Mouse (Mus musculus) layer of hippocampus, adult 11-12 months (tissue): Measurements from ENCODE around the gene Saal1.
"Not testable (repeated sequence)": the region's sequence is repeated elsewhere in the genome, so short reads cannot be mapped to it uniquely, and the experiment has no call there.

Source experiments
- DNase-seq: peaks from one replicate; pipeline ENCODE4 v3.0.0; 2022; ENCODE audit warnings: low spot score

The Saal1 gene

DNA sequence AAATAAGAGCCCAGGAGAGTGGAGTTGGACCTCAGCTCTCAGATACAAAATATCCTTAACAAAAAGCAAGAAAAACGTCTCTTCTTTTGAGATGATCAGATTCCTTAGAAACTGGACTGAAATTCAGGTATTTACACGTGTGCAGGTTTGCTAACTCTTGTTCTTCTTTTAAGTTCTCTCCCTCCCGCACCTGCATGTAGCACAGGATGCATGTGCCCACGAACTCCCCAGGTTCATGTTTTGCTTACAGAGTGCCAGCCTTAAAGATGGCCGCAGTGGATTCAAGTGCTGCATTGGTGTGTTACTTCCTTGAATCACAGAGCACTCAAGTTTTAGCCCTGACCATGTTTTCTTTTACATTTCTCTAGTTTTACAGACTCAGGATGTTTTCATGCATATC, 23.7 kb downstream of the Saal1 start:
- DNase-seq: no peak

DNA sequence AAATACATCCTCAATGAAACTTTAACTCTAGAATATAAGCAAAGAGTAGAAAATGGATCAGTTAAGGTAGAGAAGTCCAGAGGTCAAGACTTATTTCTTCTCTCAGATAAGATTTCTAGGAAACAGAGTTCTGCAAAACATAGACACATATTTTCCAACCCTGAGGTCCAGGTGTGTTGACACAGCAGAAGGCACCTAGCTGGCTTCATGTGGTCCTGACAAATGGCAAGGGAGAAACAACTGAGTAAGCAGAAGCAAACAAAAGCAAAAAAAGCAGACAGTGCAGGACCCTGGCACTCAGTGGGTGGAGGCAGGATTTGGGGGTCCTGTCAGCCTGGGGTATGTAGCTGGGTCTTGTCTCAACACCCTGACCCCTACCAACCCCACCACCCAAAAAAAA, 29.7 kb downstream of the Saal1 start:
- DNase-seq: no peak

DNA sequence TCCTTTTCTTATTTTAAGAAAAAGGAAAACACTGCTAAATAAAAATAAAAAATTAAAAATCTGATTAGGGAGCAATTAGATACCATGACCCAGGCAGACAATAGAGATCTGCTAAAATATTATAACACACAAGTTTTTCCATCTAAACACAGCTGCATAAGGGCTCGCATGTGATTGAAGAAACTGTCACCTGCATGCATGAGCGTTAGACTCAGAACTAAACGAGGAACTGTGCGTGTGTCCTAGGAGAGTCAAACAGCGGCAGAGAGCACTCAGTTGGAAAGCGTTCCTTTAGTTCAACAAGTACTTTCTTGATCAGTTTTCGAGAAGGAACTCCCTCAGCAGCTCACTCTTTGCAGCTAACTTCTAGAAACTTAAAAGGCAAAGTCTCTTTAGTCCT, 31.4 kb downstream of the Saal1 start:
- not testable (repeated sequence) for DNase-seq

DNA sequence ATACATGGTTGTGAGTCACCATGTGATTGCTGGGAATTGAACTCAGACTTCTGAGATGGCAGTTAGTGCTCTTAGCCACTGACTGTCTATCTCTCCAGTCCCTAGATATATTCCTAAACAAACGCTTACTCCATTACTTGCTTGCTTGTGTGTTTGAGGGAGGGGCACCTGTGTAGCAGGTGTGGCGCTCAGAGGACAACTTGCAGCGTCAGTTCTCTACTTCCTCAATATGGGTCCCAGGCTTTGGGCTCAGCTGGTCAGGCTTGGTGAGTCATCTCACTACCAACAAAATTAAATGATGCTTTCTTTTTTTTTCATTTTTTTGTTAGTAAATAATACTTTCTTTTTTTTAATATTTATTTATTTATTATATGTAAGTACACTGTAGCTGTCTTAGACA, 32.1 kb downstream of the Saal1 start:
- DNase-seq: no peak

DNA sequence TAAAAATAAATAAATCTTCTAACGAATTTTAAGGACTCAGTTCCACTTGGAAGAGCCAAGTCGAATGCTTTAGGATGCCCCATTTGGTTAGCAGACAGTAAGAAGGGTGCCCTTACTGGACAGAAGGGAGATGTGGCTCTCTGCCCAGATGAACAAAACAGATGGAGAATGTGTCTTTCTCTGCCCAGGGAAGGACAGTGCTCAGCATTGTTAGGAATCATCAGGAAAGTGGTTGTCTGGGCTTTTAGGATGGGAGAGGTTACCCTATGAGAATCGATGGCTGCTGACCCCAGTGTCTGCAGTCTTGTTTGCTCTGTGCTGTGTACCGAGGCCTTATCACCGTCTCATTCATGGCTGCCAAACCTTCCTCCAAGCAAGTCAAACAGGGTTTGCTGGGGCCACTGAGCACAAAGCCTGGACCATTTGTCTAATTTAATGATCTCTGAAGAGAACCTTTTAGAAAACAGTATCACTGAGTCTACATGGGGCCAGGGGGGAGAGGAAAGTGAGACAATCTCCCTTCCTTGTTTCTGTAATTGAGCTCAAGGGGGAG, 33.6 kb downstream of the Saal1 start:
- DNase-seq: no peak

DNA sequence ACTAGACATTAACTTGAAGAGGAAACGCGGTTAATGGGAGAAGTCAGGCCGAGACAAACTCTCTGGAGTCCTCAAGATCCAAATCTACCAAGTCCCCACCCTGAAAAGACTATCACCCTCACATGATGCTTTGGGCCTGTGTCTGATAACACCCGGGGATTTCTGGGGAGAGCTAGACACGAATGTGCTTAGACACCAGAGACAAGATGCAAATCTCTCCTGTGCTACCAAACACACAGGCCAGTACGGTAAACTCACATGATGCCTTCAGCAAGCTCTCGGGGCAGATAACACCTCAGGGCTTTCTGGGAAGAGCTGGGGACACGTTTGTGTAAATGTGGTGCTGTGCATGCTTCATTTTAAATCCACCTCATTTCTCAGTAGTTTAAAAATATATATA, 34.6 kb downstream of the Saal1 start:
- DNase-seq: no peak

DNA sequence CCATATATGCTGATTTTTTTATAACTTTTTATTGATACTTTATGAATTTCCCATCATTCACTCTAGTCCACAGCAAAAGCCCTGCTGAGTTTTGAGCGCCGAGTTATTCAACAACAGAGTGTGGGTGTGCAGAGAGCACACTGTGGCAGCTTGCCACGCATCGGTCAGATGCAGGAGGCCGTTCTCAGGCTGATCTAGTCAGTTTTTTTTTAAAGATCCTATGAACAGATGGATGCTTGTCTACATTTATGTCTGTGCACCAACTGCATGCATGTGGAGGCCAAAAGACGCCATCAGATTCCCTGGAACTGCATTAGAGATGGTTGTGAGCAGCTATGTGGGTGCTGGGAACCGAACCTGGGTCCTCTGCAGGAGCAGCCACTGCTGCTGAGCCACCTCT, 35.4 kb downstream of the Saal1 start:
- peak; percentile 32 for DNase-seq

DNA sequence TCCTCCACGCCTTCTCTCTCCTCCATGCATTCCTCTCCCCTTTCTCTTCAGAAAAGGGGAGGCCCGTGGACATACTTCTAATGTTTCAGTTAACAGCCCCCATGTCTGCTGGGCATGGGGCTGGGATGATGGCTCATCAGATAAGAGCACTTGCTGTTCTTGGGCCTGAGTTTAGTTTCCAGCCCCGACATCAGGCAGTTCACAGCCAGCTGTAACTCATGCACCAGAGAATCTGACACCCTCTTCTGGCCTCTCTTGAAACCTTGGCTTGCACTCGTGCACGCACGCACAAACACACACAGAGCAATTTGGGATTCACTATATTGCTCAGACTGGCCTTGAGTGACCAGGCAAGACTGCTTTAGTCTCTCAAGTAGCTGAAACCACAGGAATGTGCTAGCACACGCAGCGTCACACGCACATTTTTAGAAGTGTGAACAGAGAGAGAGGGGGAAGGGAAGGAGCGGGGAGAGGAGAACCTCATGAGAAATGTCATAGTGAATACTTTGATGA, 38.3 kb downstream of the Saal1 start, which contains the start of gene Tph1:
TSS of gene Tph1 (minus strand) at position 378 of the 513 bp plus-strand sequence.
- DNase-seq: no peak

DNA sequence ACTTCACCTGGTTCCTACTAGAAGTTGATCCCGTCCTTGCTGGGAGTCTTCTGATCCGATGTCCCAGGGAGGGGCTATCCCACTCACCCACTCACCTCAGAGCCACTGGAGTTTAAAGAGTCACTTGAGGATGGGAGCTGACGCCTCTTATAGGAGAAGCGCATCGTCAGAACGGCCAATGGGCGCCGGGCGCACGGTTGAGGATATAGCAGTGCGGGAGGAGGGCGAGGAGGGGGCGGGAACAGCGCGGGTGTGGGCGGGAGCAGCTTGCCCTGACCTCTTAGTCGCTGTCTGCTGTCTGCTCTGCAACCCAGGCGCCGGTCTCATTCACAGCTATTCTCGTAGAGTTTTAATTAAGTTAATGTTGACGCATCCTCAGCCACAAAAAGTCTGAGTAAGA, 43.2 kb downstream of the Saal1 start:
- no peak for DNase-seq

DNA sequence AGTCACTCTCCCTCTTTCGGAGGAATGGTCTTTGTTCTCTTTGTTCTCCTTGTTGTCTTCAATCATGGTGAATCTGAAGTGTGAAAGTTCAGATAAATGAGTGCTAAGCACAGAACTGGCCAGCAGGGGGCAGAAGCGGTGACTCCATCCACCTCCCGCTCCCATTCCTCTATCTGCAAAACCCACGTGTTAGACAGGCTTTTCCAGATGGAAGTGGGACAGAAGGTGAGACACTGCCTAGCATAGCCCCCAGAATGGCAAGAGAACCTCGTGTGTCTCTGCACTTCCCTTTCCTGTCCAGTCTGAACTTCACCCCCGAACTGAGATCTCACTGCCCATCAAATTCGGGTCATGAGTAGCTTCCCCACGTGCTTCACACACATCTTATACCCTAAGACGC, 45.2 kb downstream of the Saal1 start:
- peak; percentile 22 for DNase-seq

DNA sequence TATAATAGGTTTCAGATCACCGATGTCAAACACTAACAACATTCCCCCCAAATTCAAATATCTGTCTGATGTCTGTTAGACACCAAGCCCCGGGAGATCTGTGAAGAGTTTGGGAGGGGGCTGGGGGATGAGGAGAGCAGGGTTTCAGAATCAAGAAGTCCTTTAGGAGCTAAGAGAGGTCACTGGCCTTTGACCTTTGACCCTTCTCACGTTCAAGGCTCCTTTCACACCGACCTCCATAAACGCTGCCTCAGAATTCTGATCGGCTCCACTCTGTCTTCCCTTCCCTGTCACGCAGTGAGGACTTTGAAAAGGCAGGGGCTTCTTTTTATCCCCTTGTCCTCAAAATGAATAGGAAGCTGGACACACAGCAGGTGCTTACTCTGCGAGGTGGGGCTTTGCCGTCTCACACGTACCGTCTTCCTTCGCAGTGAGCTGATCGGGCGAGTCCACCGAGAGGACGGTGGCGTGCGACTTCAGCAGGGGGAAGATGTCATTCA, 48.8 kb downstream of the Saal1 start:
- no peak for DNase-seq

DNA sequence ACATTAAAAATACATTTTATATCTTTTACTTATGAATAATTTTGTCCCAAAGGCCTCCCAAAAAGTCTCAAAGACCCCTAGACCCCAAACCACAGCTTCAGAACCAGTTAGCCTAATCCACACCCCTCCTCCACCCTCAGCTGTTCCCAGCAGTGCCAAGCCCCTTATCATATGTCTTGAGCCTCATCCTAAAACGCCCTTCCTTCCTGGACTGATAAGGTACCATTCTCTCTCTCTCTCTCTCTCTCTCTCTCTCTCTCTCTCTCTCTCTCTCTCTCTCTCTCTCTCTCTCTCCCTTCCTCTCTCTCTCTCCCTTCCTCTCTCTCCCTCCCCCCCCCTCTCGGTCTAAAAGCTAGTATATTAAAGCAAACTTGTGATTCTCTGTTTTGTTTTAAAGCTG, 58.2 kb downstream of the Saal1 start:
- no peak for DNase-seq

DNA sequence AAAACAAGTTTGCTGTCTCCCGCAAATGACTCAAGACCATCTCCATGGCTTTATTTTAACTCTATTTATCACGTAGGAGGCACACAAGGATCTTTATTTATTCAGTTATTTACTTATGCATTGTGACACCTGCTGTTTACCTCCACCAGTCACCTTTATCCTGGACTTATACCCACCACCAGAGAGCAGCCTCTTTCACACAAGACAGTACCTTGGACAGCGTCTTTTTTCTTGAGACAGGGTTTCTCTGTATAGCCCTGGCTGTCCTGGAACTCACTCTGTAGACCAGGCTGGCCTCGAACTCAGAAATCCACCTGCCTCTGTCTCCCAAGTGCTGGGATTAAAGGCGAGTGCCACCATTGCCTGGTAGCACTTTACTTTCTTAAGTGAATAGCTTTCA, 60.2 kb downstream of the Saal1 start:
- DNase-seq: not testable (repeated sequence)

DNA sequence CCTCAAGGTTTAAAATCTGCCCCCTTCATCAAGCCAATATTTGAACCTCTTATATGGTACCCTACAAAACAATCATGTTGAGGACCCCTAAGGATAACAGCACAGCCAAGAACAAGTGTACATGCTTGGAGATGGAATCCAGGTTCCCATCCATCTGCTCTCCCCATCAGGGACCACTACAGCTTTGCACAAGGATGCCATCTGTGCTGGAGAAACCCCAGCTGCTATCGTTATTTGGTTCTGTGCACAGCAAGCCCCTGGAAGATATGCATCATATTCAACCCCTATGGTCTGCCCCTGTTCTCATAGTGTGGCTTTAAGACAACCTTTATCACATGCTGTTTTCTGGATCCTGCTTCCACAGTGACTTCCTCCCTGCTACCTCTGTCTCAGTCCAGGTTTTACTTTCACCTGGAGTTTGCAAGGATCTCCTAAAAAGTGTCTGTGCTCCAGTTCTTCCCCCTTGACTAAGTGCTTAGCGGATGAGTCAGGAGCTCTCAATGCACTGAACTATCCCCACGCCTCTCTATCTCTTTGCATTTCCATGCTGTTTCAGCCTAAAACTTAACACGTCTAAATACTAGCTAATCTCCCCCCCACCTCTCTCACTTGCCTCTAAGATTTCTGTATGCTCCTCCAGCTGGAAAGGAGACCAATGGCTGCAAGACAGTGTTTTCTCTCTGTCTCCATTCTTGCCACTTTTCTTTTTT, 61.9 kb downstream of the Saal1 start:
- no peak for DNase-seq

DNA sequence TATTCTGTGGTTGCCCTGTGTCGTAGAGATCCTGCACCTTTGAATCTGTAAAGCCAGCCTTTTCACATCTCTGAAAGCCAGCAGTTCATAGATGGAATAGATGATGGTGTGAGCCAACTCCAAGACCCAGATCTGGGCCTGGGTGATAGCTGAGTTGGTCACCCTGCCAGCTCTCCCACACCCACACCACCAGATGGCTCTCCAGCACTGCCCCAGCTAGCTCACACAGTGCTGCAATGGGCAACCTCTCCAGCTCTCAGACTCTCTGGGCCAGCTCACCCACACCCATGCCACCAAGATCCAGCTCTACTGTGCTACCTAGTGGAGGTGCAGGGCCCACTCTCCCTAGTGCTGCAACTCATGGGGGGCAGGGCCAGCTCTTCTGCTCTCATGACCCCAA, 67.3 kb downstream of the Saal1 start:
- peak; percentile 33 for DNase-seq

DNA sequence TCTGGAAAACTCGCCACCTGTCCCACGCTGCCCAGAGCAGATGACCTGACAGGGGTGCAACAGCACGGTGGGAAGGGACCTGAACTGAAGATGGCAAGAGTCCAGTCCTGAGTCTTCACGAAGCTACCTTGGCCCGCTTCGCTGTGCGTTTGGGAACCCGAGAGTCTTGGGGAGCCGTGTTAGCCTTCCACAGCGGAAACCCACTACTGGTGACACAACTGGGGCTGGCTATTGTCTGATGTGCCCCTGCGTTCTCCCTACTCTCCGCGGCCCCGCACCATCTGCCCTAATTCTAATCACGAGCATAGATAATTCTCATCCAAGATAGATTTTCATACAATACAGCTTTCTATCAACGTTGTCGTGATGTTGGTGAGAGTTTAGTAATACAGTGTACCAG, 70.4 kb downstream of the Saal1 start:
- DNase-seq: no peak

DNA sequence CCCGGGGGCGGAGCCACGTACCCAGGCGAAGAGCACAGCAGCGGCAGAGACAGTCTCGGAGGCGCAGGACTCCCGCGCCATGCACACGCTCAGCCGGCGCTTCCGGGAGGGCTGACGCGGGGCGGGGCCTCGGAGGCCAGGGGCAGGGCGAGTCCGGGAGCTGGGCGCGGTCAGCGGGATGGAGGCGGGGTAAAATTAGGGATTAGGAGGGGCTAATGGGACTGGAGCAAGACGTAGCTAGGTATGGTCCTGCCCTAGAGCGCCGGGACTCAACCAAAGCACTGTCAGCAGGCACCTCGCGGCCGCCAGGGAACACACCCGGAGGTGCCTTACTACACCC, 70.8 kb downstream of the Saal1 start, which contains the start of gene Sergef:
TSS of gene Sergef (minus strand) at position 116 of the 340 bp plus-strand sequence.
- DNase-seq: peak; percentile 87

DNA sequence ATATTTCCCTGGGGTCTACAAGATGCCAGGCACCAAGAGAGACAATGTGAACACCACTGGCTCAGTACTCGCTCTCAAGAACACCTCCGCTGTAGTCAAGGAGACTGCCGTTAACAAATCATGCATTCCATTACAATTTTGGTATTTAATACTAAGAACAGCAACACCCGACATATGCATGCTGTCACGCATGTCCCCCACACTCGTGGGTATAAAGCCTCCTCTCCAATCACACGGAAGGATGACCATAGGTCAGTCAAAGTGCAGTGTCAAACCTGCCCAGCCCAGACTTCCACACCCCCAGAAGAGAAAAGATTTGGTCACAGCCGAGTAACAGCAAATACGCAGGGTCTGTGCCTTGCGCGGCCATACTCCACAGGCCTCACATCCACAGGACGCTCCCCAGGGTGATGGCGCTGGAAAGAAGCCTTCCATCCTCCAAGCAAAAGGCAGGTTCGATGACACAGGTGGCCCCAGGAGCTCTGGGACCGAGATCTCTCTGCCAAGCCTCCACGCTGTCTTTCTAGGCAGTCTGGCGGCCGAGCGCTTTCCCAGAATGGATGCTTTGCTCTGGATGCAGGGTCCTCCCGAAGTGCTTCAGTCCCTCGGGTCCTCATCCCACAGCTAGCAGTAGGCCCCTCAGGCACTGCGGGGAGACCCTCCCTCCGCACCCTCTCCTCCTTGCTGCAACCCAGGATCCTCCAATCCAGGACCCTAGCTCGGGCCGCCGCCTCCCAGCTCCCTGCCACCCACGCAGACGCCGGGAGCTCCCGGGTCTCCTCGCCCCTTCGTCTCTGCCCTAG, 71.4 kb downstream of the Saal1 start:
- DNase-seq: no peak
